Mouse (Mus musculus) spleen, adult 2 months (tissue): ENCODE results near the gene Tnfrsf23.
"Not testable (repeated sequence)": the region's sequence is repeated elsewhere in the genome, so short reads cannot be mapped to it uniquely, and the experiment has no call there.

ENCODE experiments used
- CTCF ChIP-seq: fragments of 200-500 bp; IDR thresholded peaks from 2 replicates; pipeline ENCODE4 v1.5.1; 2011; ENCODE audit warnings: mild to moderate bottlenecking, inconsistent platforms; ENCODE audit not compliant: insufficient read depth, insufficient read length, insufficient replicate concordance; ENCODE audit errors: extremely low read depth
- POLR2A ChIP-seq: fragments of 200-500 bp; IDR thresholded peaks from 2 replicates; pipeline ENCODE4 v1.6.1; 2011; ENCODE audit warnings: low read depth, low read length, inconsistent platforms

DNA sequence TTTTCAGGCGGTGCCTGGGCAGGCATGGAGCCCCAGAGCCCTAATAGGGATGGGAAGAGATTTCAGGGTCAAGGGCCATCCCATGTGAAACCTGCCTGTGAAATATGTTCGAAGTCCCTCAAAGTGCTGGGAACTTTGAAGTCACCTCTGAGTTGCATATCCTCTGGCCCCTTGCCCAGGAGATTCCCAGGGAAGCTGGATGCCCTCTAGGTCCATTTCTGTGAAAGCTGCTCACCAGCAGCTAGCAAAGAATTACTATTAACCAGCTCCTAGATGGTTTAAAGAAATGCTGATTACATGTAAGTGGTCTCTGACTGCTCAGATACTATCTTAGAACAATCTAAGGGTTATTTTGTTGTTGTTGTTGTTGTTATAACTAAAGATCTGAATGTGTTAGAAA, 1.1 kb downstream of the Tnfrsf23 start:
- not testable (repeated sequence) for TF ChIP-seq POLR2A, CTCF
